38 mouse cellular contexts compared by ENCODE assay signal in genomic region chr2:24449111-24449510, GRCm38 (mm10). TPM values are rescaled to one million over a fixed set of nuclear protein-coding genes. Genes with fewer than 3 reads are reported as not detected.
"Had no signal": no experiment of that assay in that cellular context is flagged by ENCODE, and none has a peak within 500 bp of the region (broad histone marks: within the 10 kb centered on the region; RNA-seq: fewer than 3 reads in every experiment).

No protein-coding gene starts in this region.

- H3K27me3 ChIP-seq: hindbrain, embryonic 12.5 days; limb, embryonic 13.5 days; limb, embryonic 15.5 days; liver, embryonic 12.5 days had no signal

- H3K9me3 ChIP-seq: heart, embryonic 12.5 days; hindbrain, embryonic 10.5 days; hindbrain, embryonic 12.5 days; limb, embryonic 13.5 days; limb, embryonic 15.5 days; liver, embryonic 12.5 days had no signal

- H3K4me3 ChIP-seq: gastrocnemius, adult 2 months; heart, adult 2 months; heart, embryonic 12.5 days; hindbrain, embryonic 10.5 days; hindbrain, embryonic 12.5 days; limb, embryonic 13.5 days; limb, embryonic 15.5 days; liver, embryonic 12.5 days had no signal

- H3K4me2 ChIP-seq: heart, embryonic 12.5 days; hindbrain, embryonic 12.5 days; hindbrain, embryonic 14.5 days; limb, embryonic 13.5 days; limb, embryonic 15.5 days; liver, embryonic 12.5 days had no signal

- ATAC-seq: hindbrain, embryonic 16.5 days; inflammation-experienced regulatory T-cells, adult 6 months; intestine, embryonic 16.5 days; liver, embryonic 12.5 days had no signal

- DNase-seq: gastrocnemius, adult 2 months; gastrocnemius, postnatal 10 days; gastrocnemius, postnatal 25 days; heart, adult 2 months; heart, postnatal 10 days; heart, postnatal 4 days; kidney, adult 18-20 months; kidney, adult 8-10 months; kidney, postnatal 10 days; kidney, postnatal 25 days; kidney, postnatal 4 days; layer of hippocampus, adult 9-11 months; layer of hippocampus, postnatal 36 days; left cerebral cortex, postnatal 4 days had no signal

- H3K9ac ChIP-seq: heart, embryonic 12.5 days; hindbrain, embryonic 12.5 days; hindbrain, embryonic 14.5 days; limb, embryonic 13.5 days; limb, embryonic 15.5 days; liver, embryonic 12.5 days; liver, embryonic 14.5 days had no signal

- H3K27ac ChIP-seq: gastrocnemius, adult 2 months; heart, adult 2 months; hindbrain, embryonic 10.5 days; hindbrain, embryonic 12.5 days; hindbrain, embryonic 14.5 days; limb, embryonic 13.5 days; limb, embryonic 15.5 days; liver, embryonic 12.5 days; liver, embryonic 14.5 days had no signal

- H3K4me1 ChIP-seq: heart, embryonic 12.5 days; hindbrain, embryonic 10.5 days; hindbrain, embryonic 12.5 days; limb, embryonic 13.5 days; limb, embryonic 15.5 days; liver, embryonic 12.5 days had no signal

- H3K36me3 ChIP-seq: heart, embryonic 12.5 days; hindbrain, embryonic 10.5 days; hindbrain, embryonic 12.5 days; limb, embryonic 13.5 days; limb, embryonic 15.5 days; liver, embryonic 12.5 days had no signal

RNA-seq across cellular contexts. Expression of gene Pax8, which starts 26.3 kb away (rescaled TPM):
- total RNA-seq: gastrocnemius, adult 2 months; gastrocnemius, postnatal 10 days; gastrocnemius, postnatal 25 days; gastrocnemius, postnatal 4 days; heart, adult 2 months; heart, postnatal 10 days; heart, postnatal 25 days; heart, postnatal 4 days; layer of hippocampus, adult 8-10 months; layer of hippocampus, postnatal 14 days; layer of hippocampus, postnatal 36 days; left cerebral cortex, adult 18-20 months; left cerebral cortex, adult 8-10 months; left cerebral cortex, postnatal 10 days; left cerebral cortex, postnatal 25 days; left cerebral cortex, postnatal 4 days had no signal
- polyA plus RNA-seq: frontal cortex, adult 2 months; heart, adult 2 months; heart, embryonic 12.5 days; heart, embryonic 14.5 days; heart, embryonic 16.5 days; inflammation-experienced regulatory T-cells, adult 6 months; limb, embryonic 11.5 days; limb, embryonic 13.5 days; liver, adult 2 months; liver, embryonic 12.5 days had no signal
